In the genomic region with DNA sequence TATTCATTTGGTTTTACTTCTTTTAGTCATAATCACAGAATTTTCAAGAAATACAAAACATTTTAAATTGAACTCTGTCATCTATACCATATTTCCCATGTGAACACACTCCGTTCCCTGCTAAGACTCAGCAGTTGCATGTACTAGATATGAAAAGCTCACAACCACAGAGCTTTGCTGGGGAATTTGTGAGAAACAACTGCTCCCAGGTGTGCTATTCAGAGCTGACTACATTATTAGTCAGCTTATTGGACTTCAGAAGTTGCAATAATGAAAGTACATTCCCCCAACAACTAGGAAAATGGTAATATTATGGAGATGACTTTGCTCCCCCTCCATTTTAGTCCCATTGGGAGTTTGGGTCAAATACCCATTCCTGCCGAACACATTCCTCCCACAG, we compare ENCODE assay signal across 19 mouse cellular contexts.
"Had no signal": no experiment of that assay in that cellular context is flagged by ENCODE, and none has a peak within 500 bp of the region (broad histone marks: within the 10 kb centered on the region; RNA-seq: fewer than 3 reads in every experiment).

No protein-coding gene starts in this region.

- H3K27ac ChIP-seq: liver, embryonic 15.5 days; lung, embryonic 15.5 days; macrophage; midbrain, embryonic 13.5 days; midbrain, embryonic 15.5 days; neural tube, embryonic 13.5 days; stomach, embryonic 15.5 days; stomach, postnatal 0 days had no signal

- DNase-seq: liver, postnatal 0 days; lung, adult 2 months; lung, postnatal 14 days; lung, postnatal 36 days; right cerebral cortex, postnatal 14 days; thymus, adult 2 months; thymus, postnatal 25 days; thymus, postnatal 4 days had no signal

- H3K36me3 ChIP-seq: liver, embryonic 15.5 days; lung, embryonic 15.5 days; midbrain, embryonic 13.5 days; midbrain, embryonic 15.5 days; neural tube, embryonic 13.5 days; stomach, embryonic 15.5 days had no signal

- H3K4me3 ChIP-seq: liver, embryonic 15.5 days; lung, embryonic 15.5 days; megakaryocyte, embryonic 14.5 days; midbrain, embryonic 13.5 days; midbrain, embryonic 15.5 days; neural tube, embryonic 13.5 days; stomach, embryonic 15.5 days had no signal

- H3K9me3 ChIP-seq: liver, embryonic 15.5 days; lung, embryonic 15.5 days; megakaryocyte, embryonic 14.5 days; midbrain, embryonic 13.5 days; midbrain, embryonic 15.5 days; neural tube, embryonic 13.5 days; stomach, embryonic 15.5 days had no signal

- H3K27me3 ChIP-seq: liver, embryonic 15.5 days; lung, embryonic 15.5 days; megakaryocyte, embryonic 14.5 days; midbrain, embryonic 13.5 days; midbrain, embryonic 15.5 days; neural tube, embryonic 13.5 days; stomach, embryonic 15.5 days had no signal

- ATAC-seq: liver, postnatal 0 days; lung, postnatal 0 days; midbrain, embryonic 13.5 days; midbrain, embryonic 15.5 days had no signal

- H3K4me2 ChIP-seq: liver, embryonic 15.5 days; lung, embryonic 15.5 days; midbrain, embryonic 11.5 days; midbrain, embryonic 13.5 days; midbrain, embryonic 15.5 days; neural tube, embryonic 13.5 days; stomach, embryonic 15.5 days had no signal

- H3K9ac ChIP-seq: liver, embryonic 15.5 days; liver, postnatal 0 days; lung, embryonic 15.5 days; midbrain, embryonic 13.5 days; midbrain, embryonic 15.5 days; neural tube, embryonic 13.5 days; stomach, embryonic 15.5 days had no signal

- H3K4me1 ChIP-seq: liver, embryonic 15.5 days; lung, embryonic 15.5 days; megakaryocyte, embryonic 14.5 days; midbrain, embryonic 13.5 days; midbrain, embryonic 15.5 days; stomach, embryonic 15.5 days had no signal
